Mouse (Mus musculus) cerebellum, postnatal 10 days (tissue): Measurements from ENCODE around the gene Lamtor1.
A peak's percentile ranks its signal among the peaks of the same experiment; 100 is the strongest.

Experiments used
- DNase-seq, 2 experiments: peaks; one replicate each; pipeline ENCODE4 v3.0.0; 2021; ENCODE audit warnings: mixed read lengths in 2 of 2

Gene Lamtor1

DNA sequence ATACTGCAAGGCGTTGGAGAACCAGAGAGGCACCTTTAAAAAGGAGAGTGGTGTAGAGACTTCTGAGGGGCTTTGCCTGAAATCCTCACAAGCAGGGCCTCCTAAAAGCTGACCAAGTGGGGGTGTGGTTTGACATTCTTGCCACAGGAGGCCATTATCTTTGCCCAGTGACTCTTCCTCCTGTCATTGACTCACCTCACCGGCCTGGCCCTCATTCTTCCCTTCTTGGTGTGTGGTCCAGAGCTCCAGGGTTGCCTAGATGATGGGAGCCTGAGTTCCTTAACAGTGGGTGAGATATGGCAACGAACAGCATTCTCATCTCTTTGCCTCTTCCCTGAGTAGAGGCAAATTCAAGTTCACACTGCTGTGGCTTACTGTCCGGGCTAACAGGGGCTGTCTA, 50.2 kb downstream of the Lamtor1 start:
- DNase-seq = no peak

DNA sequence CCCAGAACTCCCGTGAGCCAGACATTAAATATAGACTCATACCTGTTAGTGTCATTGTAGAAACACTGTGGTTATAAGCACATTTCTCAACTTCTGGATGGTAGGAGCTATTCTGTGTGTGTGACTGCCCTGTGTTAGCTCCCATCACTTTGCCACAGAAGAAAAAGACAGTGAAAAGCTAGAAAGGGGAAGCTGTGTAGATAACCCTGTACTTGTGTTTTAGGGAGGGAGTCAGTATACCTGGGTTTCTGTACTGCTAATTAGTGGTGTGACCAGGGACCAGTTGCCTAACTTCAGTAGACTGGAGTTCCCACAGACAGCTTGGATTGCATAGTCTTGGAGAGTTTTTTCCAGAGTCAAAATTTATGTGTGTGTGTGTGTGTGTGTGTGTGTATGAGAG, 50.8 kb downstream of the Lamtor1 start:
- DNase-seq = no peak

DNA sequence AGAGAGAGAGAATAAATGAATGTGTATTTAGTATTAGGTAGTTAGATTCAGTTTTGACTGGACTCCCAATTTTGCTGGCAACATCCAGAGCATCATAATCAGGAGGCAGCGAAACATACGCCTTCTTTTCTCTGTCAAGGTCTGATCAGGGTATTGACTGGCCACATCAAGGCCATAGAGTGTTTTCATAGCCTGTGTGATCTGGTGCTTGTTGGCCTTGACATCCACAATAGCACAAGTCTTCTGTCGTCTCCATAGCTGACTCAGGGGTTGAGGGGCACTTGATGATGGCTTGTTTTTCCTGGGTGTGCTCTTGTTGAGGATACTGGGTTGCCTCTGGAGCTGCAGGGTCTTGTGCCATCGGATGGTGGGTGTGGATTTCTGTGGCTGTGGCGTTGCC, 51.2 kb downstream of the Lamtor1 start:
- no peak for DNase-seq

DNA sequence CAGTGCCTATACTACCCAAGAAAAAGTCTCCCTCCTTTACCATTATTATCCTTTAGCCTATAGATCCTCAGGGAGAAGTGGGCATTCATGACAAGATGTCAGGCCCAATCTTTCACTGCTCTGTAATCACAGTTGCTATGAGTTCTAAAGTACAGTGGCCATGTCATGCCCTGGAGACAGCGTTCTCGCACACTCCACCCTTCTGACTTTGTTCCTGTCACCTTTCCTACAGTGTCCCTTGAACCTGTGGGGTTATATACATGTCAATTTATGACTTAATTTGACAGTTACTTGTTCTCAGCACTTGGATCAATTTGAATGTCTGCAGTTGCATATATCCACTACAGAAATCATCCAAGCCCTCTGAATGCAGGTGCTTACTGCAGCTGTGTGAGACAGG, 57.1 kb downstream of the Lamtor1 start:
- no peak for DNase-seq

DNA sequence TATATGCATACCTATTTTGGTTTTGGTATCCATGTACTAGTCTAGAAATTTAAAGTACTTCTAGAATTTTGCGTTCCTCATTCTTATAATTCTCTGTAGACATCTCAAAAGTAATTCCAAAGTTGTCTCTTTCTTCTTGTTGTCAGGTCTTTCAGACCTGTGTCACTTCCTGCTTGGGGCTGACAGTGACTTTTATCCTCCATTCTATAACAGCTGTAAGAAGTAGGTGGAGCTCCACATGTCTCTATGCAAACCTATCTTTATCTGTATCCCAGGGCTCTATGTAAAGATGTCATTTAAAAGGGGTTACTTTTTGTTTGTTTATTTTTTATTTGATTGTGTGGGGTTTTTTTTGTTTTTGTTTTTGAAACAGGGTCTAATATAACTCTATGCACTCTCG, 57.9 kb downstream of the Lamtor1 start:
- no peak for DNase-seq

DNA sequence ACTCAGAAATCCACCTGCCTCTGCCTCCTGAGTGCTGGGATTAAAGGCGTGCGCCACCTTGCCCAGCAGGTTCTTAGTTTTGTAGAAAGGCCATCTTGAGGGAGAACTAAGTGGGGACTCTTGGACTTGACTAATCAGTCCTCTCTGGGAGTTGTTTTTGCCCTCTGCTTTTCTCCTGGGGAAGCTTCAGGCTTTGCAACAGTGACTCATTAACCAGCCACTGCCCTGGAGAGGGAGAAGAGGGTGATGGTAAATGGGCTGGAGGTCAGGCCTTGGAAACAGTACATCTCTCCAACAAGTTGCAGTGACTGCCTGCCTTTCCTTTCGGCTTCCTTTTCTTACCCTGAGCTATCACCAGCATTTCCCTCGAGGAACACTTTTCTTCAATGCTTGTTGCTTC, 58.8 kb downstream of the Lamtor1 start:
- no peak for DNase-seq

DNA sequence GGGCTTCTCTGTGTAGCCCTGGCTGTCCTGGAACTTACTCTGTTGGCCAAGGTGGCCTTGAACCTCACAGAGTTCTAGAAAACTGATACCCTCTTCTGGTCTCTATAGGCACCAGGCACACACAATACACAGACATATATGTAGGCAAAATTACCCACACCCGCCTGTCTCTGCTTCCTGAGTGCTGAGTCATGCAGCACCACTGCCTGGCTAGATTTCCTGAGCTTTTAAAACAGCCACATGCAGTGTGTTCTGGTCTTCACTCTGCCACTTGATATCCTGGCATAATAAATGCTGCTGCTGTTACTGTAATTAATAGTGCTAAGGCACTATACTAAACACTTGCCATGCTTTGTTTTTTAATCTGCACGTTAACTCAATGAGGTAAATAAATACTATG, 59.9 kb downstream of the Lamtor1 start:
- DNase-seq = no peak

DNA sequence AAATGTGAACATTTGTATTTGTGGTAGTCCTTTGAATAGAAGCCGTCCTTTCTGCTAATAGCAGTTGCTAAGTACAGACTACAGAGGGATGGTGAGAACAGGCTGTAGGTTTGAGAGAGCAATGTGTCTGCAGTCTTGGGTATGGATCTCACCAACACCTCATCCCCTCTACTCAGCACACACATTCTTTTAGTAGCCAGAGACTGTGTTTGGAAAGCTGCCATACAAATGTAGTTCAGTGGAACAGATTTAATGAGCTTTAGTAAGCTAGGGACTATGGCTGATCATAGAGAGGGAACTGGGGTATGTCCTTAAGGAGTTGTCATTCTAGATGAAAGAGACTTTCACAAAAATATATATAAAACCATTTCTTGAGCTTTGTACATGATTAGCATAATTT, 61.6 kb downstream of the Lamtor1 start:
- peak in 1 of 2 experiments; percentile 46 for DNase-seq

DNA sequence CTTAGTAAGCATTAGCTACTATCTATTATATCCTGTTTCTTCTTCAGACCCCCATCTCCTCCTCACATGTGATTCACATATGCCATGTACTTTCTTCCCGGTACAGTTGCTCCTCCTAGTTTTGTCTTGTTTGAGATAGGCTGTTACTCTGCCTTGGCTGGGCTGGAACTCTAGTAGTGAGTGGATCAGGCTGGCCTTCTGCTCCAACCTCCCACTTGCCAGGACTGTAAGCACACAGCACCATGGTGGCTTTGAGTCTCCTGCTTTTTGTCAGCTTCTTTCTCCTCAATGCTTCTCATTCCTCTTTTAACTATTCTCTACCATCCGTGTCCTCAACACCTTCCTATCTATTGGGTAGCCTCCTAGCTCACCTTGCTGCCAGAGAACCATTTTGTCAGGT, 63.0 kb downstream of the Lamtor1 start:
- peak; percentile 53 to 64 for DNase-seq

DNA sequence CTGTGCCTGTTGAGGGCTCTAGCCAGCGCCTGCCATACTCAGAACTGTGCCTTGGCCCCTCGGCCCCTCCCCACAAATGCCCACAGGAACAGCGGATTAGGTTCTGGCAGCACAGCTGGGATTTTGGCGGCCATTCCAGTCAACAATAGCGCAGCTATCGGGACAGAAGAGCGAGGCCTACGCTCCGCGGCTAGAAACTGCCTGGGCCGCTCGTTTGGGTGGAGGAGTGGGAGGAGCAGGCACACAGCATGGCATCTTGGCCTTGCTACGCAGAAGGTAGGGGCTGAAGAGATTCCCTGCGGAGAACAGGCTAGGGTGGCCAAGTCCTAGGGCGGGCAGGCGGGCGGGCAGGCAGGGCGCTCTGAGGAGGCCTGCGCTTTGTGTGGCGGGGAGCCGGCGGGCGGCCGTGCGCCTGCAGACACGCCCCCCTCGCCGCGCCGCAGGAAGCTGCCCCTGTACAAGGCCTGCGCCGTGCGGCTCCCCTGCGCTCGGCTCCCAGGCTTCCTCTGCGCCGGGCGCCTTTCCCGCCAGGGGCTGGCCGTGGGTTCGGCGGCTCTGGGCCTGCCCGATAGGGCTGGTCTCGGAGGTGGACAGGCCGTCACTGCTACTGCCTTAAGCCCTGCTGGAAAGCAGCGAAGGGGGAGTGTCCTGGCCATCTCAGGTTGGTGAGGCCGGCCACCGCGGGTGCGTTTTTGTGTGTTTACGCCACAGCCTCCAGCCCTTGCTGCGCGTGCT, 64.2 kb downstream of the Lamtor1 start:
- DNase-seq = peak; percentile 89 to 92

DNA sequence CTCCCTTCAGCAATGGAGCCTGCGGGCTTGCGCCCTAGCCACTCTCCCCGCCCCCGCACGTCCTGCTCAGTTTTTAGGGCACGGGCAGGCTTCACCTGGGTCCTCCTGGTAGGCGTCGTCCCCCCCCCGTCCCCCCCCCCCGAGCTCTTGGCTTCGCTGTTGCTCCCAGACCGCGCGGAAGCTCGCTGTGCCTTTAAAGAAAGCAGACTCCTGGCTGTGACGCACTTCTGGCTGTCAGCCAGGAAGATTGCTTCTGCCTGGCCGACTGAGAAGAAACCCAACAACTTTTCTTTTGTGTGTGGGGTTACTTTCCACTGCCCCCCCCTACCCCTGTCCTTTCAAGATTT, 64.7 kb downstream of the Lamtor1 start:
- peak; percentile 91 to 92 for DNase-seq

DNA sequence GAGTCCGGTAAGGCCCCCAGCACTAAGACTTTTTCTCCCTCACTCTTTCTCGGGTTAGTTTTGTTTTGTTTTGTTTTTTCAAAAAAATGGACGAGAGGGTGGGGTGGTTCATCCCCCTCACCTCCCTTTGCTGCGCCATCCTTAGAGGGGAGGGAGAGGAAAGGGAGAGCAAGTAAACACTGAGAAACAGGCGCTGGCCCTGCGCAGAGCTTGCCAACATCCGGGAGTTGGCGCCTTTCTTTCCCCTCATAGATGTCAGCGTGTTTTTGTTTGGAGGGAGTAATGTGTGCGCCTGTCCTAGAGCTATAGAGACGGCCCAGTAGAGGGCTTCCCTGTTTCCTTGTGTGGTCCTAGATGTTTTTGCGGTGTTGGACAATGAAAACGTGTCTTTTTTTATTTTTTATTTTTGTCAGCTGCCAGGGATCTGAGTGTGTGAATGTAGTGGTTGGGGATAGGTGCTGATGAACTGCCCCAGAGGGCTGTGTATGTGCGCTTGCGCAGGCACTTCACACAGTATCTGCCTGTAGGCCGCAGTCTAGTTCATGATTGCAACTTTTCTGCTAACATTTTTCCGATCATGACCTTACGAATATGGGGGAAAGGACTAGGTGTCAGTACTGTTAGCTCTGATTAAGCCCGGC, 65.2 kb downstream of the Lamtor1 start:
- peak; percentile 90 for DNase-seq

DNA sequence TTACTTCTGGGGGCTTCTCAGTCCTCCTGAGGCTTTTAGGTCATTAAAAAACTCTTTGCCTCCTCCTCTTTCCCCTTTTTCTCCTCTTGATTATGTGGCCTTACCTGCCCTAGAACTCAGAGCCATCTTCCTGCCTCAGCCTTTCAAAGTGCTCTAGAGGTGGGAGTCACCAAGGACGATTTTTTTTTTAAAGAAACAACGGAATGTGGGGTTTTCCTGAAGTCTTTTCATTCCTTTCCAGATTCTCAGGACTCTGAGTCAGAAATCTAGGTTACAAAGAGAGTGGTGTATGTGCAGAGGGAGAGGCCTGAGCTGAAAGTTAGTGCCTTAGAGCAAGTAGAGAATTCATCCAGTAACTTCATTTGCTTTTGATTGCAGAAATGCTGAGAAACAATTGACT, 66.0 kb downstream of the Lamtor1 start:
- no peak for DNase-seq

DNA sequence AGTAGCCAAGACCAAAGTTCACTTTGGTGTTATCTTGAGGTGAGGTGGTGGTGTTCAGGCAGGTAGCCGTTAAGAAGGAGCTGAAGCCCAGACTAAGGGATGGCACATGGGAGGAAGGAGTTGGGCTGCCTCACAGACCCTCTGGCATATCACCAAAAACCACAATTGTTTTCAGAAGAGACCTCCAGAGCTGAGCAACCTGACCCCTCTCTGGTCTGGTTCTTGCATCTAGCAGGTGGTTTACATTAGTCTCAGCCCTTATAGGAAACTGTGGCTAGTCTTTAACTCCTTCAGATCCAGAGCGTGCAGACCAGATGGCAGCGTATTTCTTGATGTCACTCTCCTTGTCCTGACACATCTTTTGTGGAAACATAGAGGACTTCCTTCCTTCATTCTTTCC, 68.0 kb downstream of the Lamtor1 start:
- no peak for DNase-seq

DNA sequence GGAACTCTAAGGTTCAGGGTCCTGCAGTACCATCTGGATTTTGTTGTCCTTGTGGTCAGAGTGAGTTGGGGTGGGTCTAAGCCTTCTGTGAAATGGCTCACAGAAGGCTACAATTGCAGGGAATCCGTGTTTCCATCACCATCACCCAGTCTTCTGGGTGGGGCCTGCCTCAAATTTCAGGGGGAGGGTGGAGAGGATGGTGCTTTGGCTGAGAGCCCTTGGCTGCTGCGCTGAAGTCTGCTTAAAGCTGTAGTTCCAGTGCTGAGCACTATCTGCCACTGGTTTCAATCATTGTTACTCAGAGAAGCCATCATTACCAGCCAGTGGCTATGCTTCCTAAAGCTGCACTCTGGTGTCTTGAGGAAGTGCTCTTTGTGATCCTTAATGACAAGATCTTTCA, 68.8 kb downstream of the Lamtor1 start:
- DNase-seq = peak; percentile 59 to 67
